Mouse (Mus musculus) hindbrain, embryonic 10.5 days (tissue): ENCODE results near the gene Zmiz1. TPM values are rescaled to one million over a fixed set of nuclear protein-coding genes. Genes with fewer than 3 reads are reported as not detected.

Experiments
- DNase-seq: peaks from one replicate; pipeline ENCODE4 v3.0.0-alpha.2; 2017; ENCODE audit warnings: low spot score
- H3K27ac ChIP-seq: fragments of 300-500 bp; sonication (generic); 2 replicates; pipeline ENCODE4 v1.5.1; 2016; ENCODE audit warnings: mild to moderate bottlenecking, moderate library complexity
- H3K27me3 ChIP-seq: fragments of 300-500 bp; sonication (generic); 2 replicates; pipeline ENCODE4 v1.6.1; 2016; ENCODE audit warnings: mild to moderate bottlenecking; ENCODE audit not compliant: poor library complexity, insufficient read depth, severe bottlenecking
- H3K36me3 ChIP-seq: fragments of 300-500 bp; sonication (generic); 2 replicates; pipeline ENCODE4 v1.6.1; 2016; ENCODE audit warnings: mild to moderate bottlenecking, moderate library complexity
- H3K4me1 ChIP-seq: fragments of 300-500 bp; sonication (generic); replicated peaks from 2 replicates; pipeline ENCODE4 v1.6.1; 2016; ENCODE audit warnings: mild to moderate bottlenecking
- H3K4me3 ChIP-seq: fragments of 300-500 bp; sonication (generic); 2 replicates; pipeline ENCODE4 v1.5.1; 2016; ENCODE audit warnings: mild to moderate bottlenecking, moderate library complexity
- H3K9me3 ChIP-seq: fragments of 300-500 bp; sonication (generic); 2 replicates; pipeline ENCODE4 v1.6.1; 2016; ENCODE audit warnings: mild to moderate bottlenecking, moderate library complexity
- WGBS: fragments of 180-500 bp; shearing (Covaris S2); methylation state at CpG from one replicate; pipeline ENCODE4 v1.1.7; 2016; 5-methylcytosine and 5-hydroxymethylcytosine counted together
- polyA plus RNA-seq: library from polyadenylated mRNA; unstranded; fragments of >200 nt; fragmentation: Nextera tagmentation; extraction: Ambion mirVana; gene quantifications from 2 replicates; pipeline ENCODE4 v1.2.1, GENCODE M21; 2016

The Zmiz1 gene
- polyA plus RNA-seq, 1 experiment from 2014 or later: 60.1 TPM

- 41% methylated on average over 3 of the region's 3 CpGs for WGBS
- Histone ChIP-seq H3K4me1 (peaks cover 73% of the 10 kb centered on the region), H3K36me3 (peaks cover 100% of the 10 kb centered on the region), H3K9me3 (no peaks in the 10 kb centered on the region), H3K27ac (peak overlapping the region; percentile 70), H3K27me3 (no peaks in the 10 kb centered on the region), H3K4me3 (no peak overlapping the region)
- DNase-seq: no peak
Measured at GRCm38 (mm10) chr14:25577431-25577830, 118.4 kb downstream of the Zmiz1 start.

GRCm38 (mm10) chr14:25579597-25579996 lies 120.6 kb downstream of the Zmiz1 start:
- Histone ChIP-seq H3K4me1 (peaks cover 80% of the 10 kb centered on the region), H3K4me3 (no peak overlapping the region), H3K36me3 (peaks cover 100% of the 10 kb centered on the region), H3K27me3 (no peaks in the 10 kb centered on the region), H3K27ac (peak overlapping the region; percentile 69), H3K9me3 (no peaks in the 10 kb centered on the region)
- DNase-seq: no peak
- 79% methylated on average over 7 of the region's 7 CpGs for WGBS

- Histone ChIP-seq H3K27me3 (no peaks in the 10 kb centered on the region), H3K4me1 (peaks cover 82% of the 10 kb centered on the region), H3K4me3 (no peak overlapping the region), H3K9me3 (no peaks in the 10 kb centered on the region), H3K36me3 (peaks cover 93% of the 10 kb centered on the region), H3K27ac (peak overlapping the region; percentile 69)
- no peak for DNase-seq
- WGBS: 59% methylated on average over 1 of the region's 1 CpGs
Measured at GRCm38 (mm10) chr14:25580397-25580796, 121.4 kb downstream of the Zmiz1 start.

GRCm38 (mm10) chr14:25582603-25583002 lies 123.6 kb downstream of the Zmiz1 start:
- DNase-seq: no peak
- Histone ChIP-seq H3K4me1 (peaks cover 86% of the 10 kb centered on the region), H3K4me3 (no peak overlapping the region), H3K27me3 (no peaks in the 10 kb centered on the region), H3K36me3 (peaks cover 75% of the 10 kb centered on the region), H3K27ac (no peak overlapping the region), H3K9me3 (no peaks in the 10 kb centered on the region)
- 94% methylated on average over 6 of the region's 6 CpGs for WGBS

GRCm38 (mm10) chr14:25583899-25584298 lies 124.9 kb downstream of the Zmiz1 start:
- Histone ChIP-seq H3K9me3 (no peaks in the 10 kb centered on the region), H3K27ac (peak overlapping the region; percentile 96), H3K4me3 (no peak overlapping the region), H3K36me3 (peaks cover 62% of the 10 kb centered on the region), H3K4me1 (peaks cover 88% of the 10 kb centered on the region), H3K27me3 (no peaks in the 10 kb centered on the region)
- 64% methylated on average over 10 of the region's 10 CpGs for WGBS
- no peak for DNase-seq

GRCm38 (mm10) chr14:25585545-25586301 lies 126.7 kb downstream of the Zmiz1 start:
- H3K36me3 ChIP-seq: peaks cover 62% of the 10 kb centered on the region
- H3K9me3 ChIP-seq: no peaks in the 10 kb centered on the region
- H3K4me3 ChIP-seq: peak overlapping the region; percentile 22; the same call in 1 of the 2 replicates
- peak overlapping the region; percentile 96 for H3K27ac ChIP-seq
- peaks cover 88% of the 10 kb centered on the region for H3K4me1 ChIP-seq
- 21% methylated on average over 21 of the region's 21 CpGs for WGBS
- no peaks in the 10 kb centered on the region for H3K27me3 ChIP-seq
- peak; percentile 85 for DNase-seq

- peak; percentile 32 for DNase-seq
- Histone ChIP-seq H3K27ac (peak overlapping the region; percentile 96), H3K4me3 (peak overlapping the region; percentile 31), H3K9me3 (no peaks in the 10 kb centered on the region), H3K36me3 (peaks cover 61% of the 10 kb centered on the region), H3K4me1 (peaks cover 93% of the 10 kb centered on the region), H3K27me3 (no peaks in the 10 kb centered on the region)
- 23% methylated on average over 10 of the region's 10 CpGs for WGBS
Measured at GRCm38 (mm10) chr14:25586846-25587486, 128.0 kb downstream of the Zmiz1 start.

GRCm38 (mm10) chr14:25587487-25588001 lies 128.6 kb downstream of the Zmiz1 start:
- H3K36me3 ChIP-seq: peaks cover 61% of the 10 kb centered on the region
- peak overlapping the region; percentile 31 for H3K4me3 ChIP-seq
- peak; percentile 65 for DNase-seq
- WGBS: 8% methylated on average over 6 of the region's 6 CpGs
- H3K9me3 ChIP-seq: no peaks in the 10 kb centered on the region
- H3K4me1 ChIP-seq: peaks cover 94% of the 10 kb centered on the region
- peak overlapping the region; percentile 96 for H3K27ac ChIP-seq
- no peaks in the 10 kb centered on the region for H3K27me3 ChIP-seq

- H3K27ac ChIP-seq: peak overlapping the region; percentile 96
- H3K36me3 ChIP-seq: peaks cover 61% of the 10 kb centered on the region
- peak overlapping the region; percentile 31; the same call in 1 of the 2 replicates for H3K4me3 ChIP-seq
- H3K9me3 ChIP-seq: no peaks in the 10 kb centered on the region
- WGBS: 30% methylated on average over 2 of the region's 2 CpGs
- no peak for DNase-seq
- H3K27me3 ChIP-seq: no peaks in the 10 kb centered on the region
- peaks cover 95% of the 10 kb centered on the region for H3K4me1 ChIP-seq
Measured at GRCm38 (mm10) chr14:25588156-25588555, 129.2 kb downstream of the Zmiz1 start.

GRCm38 (mm10) chr14:25588946-25589937 lies 130.3 kb downstream of the Zmiz1 start:
- Histone ChIP-seq H3K4me1 (peaks cover 95% of the 10 kb centered on the region), H3K9me3 (no peaks in the 10 kb centered on the region), H3K27me3 (no peaks in the 10 kb centered on the region), H3K36me3 (peaks cover 61% of the 10 kb centered on the region), H3K27ac (peak overlapping the region; percentile 96), H3K4me3 (no peak overlapping the region)
- 59% methylated on average over 16 of the region's 16 CpGs for WGBS
- peak; percentile 28 for DNase-seq

GRCm38 (mm10) chr14:25591000-25591399 lies 132.0 kb downstream of the Zmiz1 start:
- Histone ChIP-seq H3K4me3 (no peak overlapping the region), H3K36me3 (peaks cover 69% of the 10 kb centered on the region), H3K27me3 (no peaks in the 10 kb centered on the region), H3K4me1 (peaks cover 86% of the 10 kb centered on the region), H3K9me3 (no peaks in the 10 kb centered on the region), H3K27ac (no peak overlapping the region)
- 61% methylated on average over 5 of the region's 5 CpGs for WGBS
- no peak for DNase-seq

GRCm38 (mm10) chr14:25591426-25591825 lies 132.4 kb downstream of the Zmiz1 start:
- Histone ChIP-seq H3K4me3 (no peak overlapping the region), H3K27ac (no peak overlapping the region), H3K4me1 (peaks cover 81% of the 10 kb centered on the region), H3K36me3 (peaks cover 73% of the 10 kb centered on the region), H3K27me3 (no peaks in the 10 kb centered on the region), H3K9me3 (no peaks in the 10 kb centered on the region)
- WGBS: 96% methylated on average over 1 of the region's 1 CpGs
- DNase-seq: no peak
